Mouse (Mus musculus): Measurements from ENCODE around the gene Ahdc1. TPM values are rescaled to one million over a fixed set of nuclear protein-coding genes. Genes with fewer than 3 reads are reported as not detected.

Gene Ahdc1
- 5.3 and 8.0 TPM in 2 replicates for polyA plus RNA-seq (2015; fragmentation: Nextera tagmentation; extraction: Ambion mirVana)

DNA sequence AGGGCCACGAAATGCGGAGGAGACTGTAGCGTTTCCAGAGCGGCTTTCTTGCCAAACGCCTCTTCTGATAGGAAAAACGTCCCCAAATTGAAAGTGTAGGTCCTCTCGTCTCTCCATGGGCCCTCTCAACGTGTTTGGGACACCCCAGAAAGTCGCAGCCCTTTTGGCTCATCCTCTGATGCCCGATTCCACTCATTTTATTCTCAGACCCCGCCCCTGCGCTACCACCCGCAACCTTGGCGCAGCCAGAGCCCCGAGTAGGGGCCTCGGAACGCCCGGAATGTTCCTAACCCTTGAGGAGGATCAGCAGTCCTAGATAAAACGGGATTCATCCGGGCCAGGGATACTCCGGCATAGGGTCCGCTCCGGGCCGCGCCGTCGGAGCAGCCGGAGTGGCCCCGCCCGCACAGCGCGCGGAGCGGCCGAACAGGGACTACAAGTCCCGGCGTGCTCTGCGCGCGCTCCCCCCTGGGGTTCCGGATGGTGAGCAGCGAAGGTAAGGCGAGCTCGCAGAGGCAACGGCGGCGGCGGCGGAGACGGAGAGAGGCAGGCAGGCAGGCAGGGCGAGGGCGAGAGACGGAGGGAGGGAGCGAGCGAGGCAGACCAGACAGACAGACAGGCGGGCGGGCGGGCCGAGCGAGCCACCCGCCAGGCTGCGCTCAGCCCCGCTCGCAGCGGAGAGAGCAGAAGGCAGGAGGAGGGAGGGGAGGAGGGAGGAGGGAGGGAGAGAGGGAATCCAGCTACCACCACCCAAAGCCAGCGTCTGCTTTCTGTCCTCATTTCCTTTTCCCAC, at the start of gene Ahdc1:
TSS of gene Ahdc1 (plus strand) at position 233 of the 793 bp plus-strand sequence.
- peak; percentile 93 for DNase-seq (ENCODE audit: low spot score)

DNA sequence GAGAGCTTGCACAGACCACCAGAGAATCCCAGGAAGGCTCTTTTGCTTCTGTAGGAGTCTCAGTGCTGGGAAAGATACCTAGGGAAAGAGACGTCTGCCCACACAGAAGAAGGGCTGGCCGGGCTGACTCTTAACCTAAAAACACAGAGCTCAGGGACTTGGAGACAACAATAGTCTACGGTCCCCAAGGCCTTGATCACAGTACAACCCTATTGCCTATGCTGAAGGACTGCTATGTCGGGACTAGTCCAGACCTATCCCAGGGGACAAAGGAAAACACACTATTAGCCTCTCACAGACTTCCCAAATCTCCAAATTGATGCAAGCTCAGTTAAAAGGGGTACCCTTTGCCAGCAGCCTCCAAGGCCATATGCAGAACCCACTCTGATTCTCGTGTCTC, 49.2 kb upstream of the Ahdc1 start:
- DNase-seq (ENCODE audit: low spot score), result no peak

DNA sequence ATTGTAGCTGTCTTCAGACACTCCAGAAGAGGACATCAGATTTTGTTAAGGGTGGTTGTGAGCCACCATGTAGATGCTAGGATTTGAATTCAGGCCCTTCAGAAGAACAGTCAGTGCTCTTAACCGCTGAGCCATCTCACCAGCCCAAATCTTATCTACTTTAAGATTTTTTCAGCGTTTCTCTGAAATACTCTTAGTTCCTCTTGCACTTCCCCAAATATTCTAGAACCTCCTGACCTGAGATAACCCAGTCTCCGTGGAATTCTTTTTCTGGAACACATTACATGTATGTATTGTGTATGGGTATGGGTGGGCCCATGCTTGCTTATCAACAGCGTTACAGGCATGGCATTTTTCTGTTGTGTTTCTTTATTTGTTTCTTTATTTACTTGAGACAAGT, 48.4 kb upstream of the Ahdc1 start:
- no peak for DNase-seq (ENCODE audit: low spot score)

DNA sequence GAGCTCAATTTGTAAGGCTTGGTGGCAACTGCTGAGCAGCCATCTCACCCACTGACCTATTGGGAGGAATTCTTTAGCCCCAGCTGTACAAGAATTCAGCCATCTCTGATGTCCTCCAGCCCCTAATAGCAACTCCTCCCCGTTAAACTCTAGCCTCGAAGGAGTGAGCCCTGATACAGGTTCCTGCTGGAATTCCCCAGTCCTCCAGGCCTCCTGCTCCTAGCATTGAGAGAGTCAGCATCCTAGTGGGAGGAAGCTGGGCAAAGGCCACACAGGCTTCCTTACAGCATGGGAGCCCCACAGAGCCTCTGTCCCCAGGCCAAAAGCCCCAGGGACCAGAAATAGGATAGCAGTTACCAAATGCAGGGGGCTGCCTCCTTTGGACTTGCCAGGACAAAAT, 47.6 kb upstream of the Ahdc1 start:
- DNase-seq (ENCODE audit: low spot score), result no peak

DNA sequence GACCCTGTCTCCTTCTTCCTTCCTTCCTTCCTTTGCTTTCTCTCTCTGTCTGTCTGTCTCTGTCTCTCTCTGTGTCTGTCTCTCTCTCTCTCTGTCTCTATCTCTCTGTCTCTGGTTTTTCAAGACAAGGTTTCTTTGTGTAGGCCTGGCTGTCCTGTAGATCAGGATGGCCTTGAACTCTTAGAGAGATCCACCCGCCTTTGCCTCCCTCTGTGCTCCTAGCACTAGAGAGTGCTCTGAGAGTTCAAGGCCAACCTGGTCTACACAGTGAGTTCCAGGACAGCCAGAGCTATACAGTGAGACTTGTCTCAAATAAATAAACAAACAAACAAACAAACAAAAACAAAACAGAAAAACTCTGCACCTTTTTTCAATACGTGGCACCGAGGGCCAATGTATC, 47.0 kb upstream of the Ahdc1 start:
- DNase-seq (ENCODE audit: low spot score), result no peak

DNA sequence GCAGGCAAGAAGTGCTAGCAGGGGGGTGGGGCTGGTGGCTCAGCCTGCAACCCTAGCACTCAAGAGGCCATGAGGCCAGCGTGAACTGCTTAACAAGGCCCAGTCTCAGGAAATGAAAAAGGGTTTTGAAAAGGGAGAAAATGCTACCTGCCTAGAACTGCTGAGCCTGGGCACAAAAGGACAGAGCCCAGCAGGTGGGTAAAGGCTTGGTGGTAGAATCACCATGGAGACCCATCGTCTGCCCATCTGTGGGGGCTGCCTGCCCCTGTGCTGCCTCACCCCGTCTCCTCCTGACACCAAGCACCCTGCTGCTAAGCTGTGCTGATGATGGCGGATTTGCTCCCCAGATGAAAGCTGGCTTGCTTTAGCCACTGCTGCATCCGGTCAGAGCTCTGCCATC, 46.6 kb upstream of the Ahdc1 start:
- DNase-seq (ENCODE audit: low spot score), result no peak

DNA sequence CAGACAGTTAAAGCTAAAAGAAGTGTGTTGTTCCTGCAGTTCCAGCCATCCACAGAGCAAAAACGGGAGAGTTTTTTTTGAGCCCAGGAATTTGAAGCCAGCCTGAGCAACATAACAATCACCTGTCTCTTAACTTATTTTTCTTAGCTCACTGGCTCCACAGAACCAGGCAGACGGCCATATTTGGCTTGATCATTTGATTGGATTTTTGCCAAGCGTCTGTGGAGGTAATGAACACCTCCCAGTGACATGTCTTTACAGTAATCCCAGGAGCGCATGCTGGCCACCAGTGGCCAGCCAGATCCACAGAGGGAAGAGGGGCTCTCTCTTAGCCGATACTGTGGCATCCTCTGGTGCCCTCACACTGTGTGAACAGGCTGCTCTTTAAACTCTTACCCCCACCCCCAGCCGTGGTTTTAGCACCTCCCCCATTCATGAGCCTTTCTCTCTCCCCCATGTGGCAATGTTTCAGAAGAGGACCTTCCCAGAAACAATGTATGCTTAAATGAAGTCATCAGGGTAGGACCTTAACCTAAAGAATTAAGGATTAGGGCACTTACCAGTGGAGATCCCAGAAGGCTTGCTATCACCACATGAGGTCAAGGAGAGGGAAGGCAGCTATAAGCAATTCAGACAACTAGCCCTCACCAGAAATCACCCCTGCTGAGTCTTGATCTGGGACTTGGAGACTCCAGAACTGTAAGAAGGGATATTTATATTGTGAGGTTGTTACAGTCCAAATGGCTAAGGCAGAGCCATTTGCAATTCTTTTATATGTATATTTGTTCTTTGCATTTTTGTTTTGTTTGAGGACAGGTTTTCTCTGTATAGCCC, 42.7 kb upstream of the Ahdc1 start:
- DNase-seq (ENCODE audit: low spot score), result no peak

DNA sequence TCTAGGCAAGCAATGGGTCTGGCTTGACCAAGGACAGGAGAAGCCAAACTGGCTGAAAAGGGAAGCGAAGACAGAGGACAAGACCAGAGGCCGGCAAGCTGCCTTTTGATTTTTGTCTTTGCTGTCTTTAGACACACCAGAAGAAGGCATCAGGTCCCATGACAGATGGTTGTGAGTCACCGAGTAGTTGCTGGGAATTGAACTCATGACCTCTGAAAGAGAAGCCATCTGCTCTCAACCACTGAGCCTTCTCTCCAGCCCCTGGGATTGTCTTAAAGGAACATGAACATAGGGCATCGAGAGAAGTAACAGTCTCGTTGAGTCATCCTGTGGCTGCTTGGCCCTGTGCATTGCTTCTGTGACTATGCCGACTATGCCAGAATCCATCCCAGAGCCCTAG, 39.5 kb upstream of the Ahdc1 start:
- DNase-seq (ENCODE audit: low spot score), result peak; percentile 39

DNA sequence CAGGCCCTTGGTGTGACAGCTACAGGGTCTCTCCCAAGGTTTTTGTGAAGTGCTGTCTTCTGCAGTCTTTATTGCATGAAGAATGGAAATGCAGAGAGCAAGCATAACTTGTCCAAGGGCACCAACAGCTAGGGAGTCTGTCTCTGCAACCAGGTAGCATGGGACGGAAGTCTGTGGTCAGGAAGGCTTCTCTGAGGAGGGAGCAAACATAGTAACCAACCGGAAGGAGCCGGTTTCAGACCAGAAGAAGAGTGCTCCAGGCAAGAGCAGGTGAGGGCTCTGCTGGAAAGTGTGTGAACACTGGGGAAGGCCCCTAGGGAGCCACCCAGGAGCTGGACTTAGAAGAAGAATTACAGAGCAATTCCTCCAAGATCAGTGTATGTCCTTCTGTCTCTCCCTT, 39.0 kb upstream of the Ahdc1 start:
- DNase-seq (ENCODE audit: low spot score), result peak; percentile 81

DNA sequence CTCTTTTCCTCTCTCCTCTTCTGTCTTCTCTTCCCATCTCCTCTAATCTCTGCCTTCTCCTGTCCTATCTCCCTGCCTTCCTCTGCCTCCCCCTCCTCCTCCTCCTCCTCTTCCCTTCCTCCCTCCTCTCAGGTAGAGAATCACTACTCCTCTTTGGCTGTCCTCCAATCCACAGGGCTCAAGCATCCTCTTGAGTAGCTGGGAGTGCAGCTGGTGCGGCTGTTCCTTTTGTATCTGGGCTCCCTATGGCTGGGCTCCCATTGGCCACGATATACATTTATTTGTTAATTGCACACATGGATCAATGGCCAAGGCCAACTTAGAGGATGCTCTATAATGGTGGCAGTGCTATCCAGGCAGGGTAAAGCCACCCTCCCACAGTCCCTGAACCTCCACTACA, 38.5 kb upstream of the Ahdc1 start:
- DNase-seq (ENCODE audit: low spot score), result no peak

DNA sequence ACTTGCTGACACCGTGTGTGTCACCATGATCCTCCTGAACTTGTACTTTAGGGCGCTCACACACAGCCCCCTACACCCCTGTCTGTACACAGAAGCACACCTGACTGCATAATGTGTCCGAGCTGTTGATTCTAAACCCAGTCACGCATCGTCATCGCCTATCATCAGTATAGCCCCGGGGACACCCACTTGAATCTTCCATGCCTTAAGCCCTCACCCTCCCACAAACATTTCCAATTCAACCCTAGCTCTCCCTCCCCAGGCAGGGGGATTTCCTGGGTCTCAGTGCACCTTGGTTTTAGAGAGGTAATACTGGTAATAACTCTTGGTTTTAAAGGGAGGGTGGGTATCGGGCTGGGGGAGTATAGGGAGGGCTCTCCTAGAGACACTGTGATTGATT, 37.9 kb upstream of the Ahdc1 start:
- no peak for DNase-seq (ENCODE audit: low spot score)

DNA sequence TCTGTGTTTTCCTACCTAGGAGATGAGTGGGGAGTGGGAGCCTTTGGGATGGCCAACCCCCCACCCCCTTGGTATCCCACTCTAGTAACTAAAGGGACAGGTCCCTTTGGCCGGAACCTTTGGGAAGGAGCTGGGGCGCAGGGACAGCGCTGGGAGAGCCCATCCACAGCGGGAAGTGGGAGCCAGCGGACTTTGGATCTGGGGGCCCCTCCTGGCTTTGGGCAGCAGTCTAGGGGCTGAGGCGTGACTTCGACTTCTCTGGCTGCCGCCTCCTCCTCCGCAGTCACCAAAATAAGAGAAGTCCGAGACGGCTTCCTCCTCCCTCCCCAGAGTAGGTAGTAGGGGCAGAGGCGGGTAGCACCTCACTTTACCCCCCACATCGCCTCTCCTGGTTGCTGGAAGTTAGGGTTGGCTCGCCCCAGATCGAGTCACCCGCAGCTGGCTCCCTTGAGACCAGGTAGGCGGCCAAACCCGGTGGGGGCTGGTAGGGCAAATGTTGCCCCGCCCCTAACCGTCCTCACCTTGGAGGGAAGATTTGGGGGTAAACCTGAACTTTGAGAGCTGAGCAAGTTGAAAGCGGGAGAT, 37.2 kb upstream of the Ahdc1 start, which contains the start of gene Fgr:
TSS of gene Fgr (plus strand) at position 282 of the 585 bp plus-strand sequence.
- DNase-seq (ENCODE audit: low spot score), result peak; percentile 49

DNA sequence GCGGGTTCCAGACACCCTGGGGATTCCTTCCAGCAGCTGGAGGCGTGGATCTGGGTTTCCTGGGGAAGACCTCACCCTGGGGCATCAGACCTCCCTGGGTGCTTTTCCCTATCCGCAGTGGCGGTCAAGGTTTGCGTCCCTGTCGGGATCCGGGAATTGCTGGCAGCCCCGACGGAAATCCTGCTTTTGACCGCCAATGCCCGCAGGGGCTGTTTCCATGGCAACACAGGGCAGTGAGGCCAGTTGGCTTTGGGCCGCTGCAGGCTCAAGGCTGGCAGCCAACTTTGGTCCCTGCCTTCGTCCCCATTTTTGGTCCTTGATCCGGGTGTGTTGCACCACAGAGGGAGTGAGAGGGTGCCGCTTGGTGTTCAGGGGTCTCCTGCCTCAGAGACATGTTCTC, 36.2 kb upstream of the Ahdc1 start:
- no peak for DNase-seq (ENCODE audit: low spot score)

DNA sequence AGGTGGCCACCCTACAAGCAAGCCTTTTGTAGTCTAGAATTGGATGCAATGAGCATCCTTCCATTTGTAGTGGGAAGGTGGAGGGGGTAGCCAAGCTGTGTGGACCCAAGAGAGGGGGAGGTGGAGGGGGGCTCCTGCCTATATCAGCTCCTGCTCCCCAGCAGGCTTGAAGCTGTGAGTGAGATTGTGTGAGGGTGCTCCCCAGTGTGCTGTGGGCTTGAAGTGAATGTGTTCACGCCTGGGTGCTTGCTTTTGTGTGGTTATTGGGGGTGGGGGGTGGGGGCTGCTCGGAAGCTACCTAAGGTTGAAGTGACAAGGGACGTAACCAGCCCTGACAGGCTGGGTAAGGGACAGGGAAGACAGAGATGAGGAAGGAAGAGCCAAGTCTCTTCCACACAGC, 35.3 kb upstream of the Ahdc1 start:
- peak; percentile 65 for DNase-seq (ENCODE audit: low spot score)

DNA sequence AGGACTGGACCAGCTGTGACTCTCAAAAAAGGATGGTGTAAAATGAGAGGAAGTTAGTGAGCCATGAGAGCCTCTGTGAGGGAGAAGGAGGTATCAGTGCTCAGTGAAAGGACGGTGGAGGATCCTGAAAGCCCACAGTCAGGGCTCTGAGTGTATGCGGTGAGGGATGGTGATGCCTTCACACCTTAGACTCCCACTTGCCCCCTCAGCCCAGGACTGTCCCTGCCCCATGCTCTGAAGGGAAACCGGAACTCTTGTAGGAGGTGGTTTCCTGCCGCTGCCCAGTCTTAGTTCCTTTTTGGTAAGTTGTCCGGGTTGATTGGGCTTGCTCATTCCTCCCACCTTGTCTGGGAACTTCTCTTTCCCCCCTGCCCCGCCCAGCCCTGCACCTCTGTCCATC, 34.3 kb upstream of the Ahdc1 start:
- DNase-seq (ENCODE audit: low spot score), result peak; percentile 59

DNA sequence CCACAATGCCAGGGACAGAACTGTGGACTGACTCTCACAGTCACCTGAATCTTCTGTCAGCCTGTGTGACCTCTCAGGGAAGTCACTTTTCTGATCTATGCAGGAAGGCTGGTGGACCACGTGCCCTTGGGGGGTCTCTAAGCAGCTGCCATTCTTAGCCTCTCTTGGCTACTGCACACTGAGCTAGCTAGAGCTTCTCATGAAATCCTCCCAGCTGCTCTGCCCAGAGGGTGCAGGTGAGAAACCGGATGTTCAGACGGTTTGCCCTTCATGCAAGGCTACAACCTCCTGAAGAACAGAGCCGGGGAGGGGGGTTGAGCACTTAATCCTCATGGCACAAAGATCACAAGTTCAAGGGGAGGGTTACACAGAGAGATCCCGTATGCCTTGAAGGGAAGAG, 33.5 kb upstream of the Ahdc1 start:
- peak; percentile 92 for DNase-seq (ENCODE audit: low spot score)

DNA sequence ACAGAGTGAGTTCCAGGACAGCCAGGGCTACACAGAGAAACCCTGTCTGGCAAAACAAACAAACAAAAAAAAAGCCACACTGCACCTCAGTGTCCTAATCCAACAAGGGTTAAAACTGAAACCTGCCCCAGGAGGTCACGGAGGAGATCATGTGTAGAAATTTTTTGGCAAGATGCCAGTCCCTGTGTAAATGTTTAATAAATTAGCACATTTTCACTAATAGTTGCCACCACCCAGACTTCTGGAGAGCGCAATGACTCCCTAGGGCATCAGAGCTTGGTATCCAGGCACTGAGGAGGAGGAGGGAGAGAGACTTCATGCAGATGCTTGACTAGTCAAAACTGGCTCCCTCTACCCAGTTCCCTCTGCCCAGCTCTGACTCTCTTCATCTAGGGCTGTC, 31.9 kb upstream of the Ahdc1 start:
- DNase-seq (ENCODE audit: low spot score), result no peak

DNA sequence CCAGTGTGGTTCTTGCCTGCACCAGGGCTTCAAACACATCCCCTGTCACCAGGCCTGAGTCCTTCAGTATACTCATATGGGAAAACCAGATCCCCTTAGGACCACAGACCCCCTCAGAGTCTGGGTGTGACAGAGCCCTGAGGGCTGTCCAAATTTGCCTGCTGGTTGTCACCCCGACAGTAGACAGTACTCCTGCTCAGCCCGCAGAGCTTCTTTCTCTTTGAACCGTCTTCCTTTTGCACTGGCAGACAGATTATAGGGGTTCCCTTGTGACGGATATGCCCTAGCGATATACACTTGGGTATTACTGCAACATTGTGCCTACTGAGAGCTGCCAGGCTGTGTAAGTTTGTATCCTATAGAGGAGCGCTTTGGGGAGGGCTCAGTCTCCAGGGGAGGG, 29.4 kb upstream of the Ahdc1 start:
- DNase-seq (ENCODE audit: low spot score), result peak; percentile 65

DNA sequence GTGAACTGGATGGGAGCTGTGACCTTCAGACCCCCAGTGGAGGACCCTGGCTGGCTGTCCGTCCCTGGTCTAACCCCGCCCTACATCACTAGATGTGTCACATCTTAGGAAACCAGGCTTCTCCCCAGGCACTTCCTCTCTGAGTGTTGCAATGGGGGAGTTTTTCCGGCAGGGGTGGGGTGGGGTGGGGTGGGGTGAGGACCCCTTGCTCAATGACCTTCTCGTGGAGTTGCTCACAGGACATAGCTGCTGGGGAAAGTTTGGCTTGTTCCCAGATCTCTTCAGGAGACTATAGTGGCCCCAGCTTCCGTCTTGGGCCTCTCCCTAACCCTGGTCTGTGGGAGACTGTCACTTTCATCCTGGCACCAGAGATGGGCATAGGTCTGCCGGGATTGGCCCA, 28.1 kb upstream of the Ahdc1 start:
- DNase-seq (ENCODE audit: low spot score), result no peak

DNA sequence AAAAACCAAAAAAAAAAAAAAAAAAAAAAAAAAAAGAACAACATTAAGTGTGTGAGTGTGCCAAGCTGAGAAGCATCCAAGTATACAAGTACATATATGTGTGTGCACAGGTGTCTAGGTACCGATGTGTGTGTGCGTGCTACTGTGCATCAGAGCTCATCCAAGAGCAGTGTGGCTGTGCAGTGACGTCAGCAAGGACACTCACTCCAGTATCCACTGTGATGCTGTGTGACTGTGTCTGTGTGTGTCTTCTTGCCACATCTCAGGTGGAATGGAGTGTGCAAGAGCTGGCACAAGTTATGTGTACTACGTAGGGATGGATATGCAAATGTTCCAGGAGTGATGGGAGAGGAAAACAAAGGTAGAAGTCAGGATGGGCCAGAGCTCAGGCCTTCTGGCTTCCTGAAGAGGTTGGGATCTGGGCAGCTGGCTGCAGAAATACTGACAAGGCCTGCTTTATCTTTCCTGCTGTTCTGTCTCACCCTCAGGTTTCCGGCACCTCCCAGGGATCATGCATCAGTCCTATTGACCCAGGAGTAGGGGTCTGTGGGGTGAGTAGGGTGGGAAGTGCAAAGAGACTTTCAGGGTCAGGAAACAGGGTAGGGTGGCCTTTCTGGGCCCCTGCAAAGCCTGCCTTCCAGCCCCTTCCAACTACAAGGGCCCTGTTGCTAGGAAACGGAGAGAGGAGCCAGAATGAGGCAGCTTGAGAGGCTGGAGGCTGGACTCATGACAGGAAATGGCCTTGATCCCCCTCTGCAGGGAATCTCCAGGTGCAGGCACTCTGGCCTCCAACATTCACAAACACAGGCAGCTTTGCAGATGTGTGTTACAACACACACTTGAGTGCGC, 27.2 kb upstream of the Ahdc1 start:
- peak; percentile 69 for DNase-seq (ENCODE audit: low spot score)

Measured in thymus, postnatal 0 days (tissue).